Mouse (Mus musculus): Measurements from ENCODE around the gene Thrap3. TPM values are rescaled to one million over a fixed set of nuclear protein-coding genes. Genes with fewer than 3 reads are reported as not detected.

The Thrap3 gene
- polyA plus RNA-seq, 1 experiment from 2014 or later = 194 TPM

DNA sequence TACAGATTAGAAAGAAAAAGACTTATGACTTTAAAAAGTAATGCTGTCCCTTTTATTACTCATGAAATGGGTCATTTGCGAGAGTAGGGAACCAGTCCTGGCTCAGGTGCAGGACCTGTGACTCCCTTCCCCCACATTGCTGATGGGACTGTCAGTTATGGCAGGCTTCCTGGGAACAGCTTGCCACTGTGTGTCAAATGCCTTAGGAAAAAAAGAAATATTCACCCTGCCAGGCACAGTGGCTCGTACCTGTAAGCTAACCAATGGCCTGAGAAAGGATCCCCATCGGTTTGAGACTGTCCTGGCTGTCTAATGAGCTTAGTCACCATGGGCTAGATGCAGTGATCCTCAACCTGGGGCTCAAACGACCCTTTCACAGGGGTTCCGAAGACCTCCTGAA, 82.5 kb downstream of the Thrap3 start:
- DNase-seq (ENCODE audit: low spot score) = no peak
- WGBS = 91% methylated on average over 5 of the region's 5 CpGs
- Histone ChIP-seq H3K4me1 (peaks cover 9% of the 10 kb centered on the region; the same call in 1 of the 2 replicates), H3K27ac (no peak overlapping the region), H3K36me3 (peaks cover 34% of the 10 kb centered on the region), H3K9me3 (no peaks in the 10 kb centered on the region), H3K4me3 (no peak overlapping the region), H3K27me3 (ENCODE audit: insufficient read depth, poor library complexity, severe bottlenecking) (no peaks in the 10 kb centered on the region)

DNA sequence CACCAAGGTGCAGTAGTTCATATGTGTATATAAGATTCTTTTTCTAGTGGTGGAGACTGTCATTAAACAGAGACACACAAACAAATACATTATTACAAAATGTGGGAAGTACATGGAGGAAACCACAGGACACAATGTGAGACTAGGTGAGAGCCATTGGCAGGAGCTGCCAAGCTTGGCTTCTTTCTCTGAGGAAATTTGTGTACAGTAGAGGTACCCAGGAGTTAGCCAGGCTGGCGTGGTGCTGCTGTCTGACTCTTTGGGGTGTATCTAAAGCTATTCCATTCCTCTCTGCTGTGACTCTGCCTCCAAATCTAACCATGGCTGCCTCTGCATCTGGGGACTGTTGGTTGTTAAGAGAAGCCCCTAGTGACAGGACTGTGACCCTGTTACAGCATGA, 83.5 kb downstream of the Thrap3 start:
- WGBS = 86% methylated on average over 1 of the region's 1 CpGs
- H3K4me3 ChIP-seq = no peak overlapping the region
- DNase-seq (ENCODE audit: low spot score) = no peak
- H3K27me3 ChIP-seq (ENCODE audit: insufficient read depth, poor library complexity, severe bottlenecking) = no peaks in the 10 kb centered on the region
- no peak overlapping the region for H3K27ac ChIP-seq
- peaks cover 25% of the 10 kb centered on the region for H3K36me3 ChIP-seq
- H3K9me3 ChIP-seq = no peaks in the 10 kb centered on the region
- peaks cover 11% of the 10 kb centered on the region; the same call in 1 of the 2 replicates for H3K4me1 ChIP-seq

DNA sequence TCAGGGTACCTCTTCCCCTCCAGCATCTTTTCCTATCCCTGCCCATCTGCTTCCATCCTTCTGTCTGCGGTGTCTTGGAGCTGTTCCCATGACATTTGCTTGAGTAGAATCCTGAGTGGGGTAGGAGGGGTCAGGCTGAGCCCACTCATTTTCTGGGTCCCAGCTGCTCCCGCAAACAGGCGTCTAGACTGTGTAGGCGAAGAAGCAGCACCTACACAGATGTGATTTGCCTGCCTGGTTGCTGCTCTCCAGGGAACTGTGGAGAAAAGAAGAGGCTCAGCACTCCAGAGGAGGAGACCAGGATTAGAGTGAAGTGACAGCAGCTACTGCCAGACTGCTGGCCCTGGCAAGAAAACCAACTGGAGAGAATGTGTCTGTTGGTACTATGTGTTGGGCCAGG, 83.9 kb downstream of the Thrap3 start:
- Histone ChIP-seq H3K4me3 (no peak overlapping the region), H3K36me3 (peaks cover 21% of the 10 kb centered on the region), H3K9me3 (no peaks in the 10 kb centered on the region), H3K27me3 (ENCODE audit: insufficient read depth, poor library complexity, severe bottlenecking) (no peaks in the 10 kb centered on the region), H3K4me1 (peaks cover 15% of the 10 kb centered on the region), H3K27ac (no peak overlapping the region)
- no peak for DNase-seq (ENCODE audit: low spot score)
- WGBS = 91% methylated on average over 4 of the region's 4 CpGs

DNA sequence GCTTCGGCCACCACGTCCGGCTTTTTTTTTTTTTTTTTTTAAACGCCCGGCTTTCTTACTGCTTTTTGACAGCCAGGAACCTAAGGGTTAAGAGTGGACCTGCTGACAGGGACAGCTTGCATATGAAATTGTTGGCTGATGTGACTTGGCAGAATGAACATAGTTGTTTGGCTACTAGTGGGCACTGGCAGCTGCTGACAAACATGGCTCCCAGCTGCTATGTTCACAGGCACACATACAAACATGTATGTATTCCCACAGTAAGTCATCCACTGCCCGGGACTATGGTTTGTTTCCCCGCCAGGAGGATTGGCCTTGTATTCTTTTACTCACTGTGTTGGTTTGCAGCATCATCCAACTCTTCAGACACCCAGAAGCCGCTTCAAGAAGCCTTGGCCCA, 85.4 kb downstream of the Thrap3 start:
- Histone ChIP-seq H3K27me3 (ENCODE audit: insufficient read depth, poor library complexity, severe bottlenecking) (no peaks in the 10 kb centered on the region), H3K27ac (no peak overlapping the region), H3K36me3 (peaks cover 20% of the 10 kb centered on the region), H3K4me1 (peaks cover 25% of the 10 kb centered on the region), H3K9me3 (no peaks in the 10 kb centered on the region), H3K4me3 (no peak overlapping the region)
- 83% methylated on average over 8 of the region's 8 CpGs for WGBS
- no peak for DNase-seq (ENCODE audit: low spot score)

DNA sequence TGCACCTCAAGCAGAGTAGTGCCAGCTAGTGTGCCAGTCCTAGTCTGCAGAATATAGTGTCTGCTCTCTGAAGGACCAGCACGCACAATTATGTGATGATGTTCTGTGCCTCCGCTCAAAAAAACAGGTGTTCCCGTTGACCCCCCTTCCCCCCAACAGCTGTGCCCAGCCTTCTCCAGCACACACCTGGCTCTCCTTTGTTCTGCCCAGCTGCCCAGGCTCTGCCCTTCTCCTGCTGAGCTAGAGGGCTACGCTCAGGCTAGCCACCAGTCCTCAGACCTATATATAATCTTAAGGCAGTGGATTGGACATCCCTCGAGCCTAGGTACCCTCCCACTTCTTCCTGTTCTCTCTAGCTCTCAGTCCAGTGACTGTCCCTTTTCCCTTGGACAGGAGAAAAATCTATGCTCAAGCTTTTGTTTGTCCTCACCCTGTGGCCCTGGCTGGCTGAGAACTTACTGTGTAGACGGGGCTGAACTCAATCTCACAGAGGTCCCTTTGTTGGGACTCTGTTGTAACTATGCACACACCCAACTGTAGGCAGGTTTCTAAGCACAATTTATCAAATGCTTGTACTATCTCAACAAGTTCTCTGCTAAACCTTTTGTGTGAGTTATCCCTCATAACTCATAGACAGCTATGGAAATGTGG, 86.6 kb downstream of the Thrap3 start:
- Histone ChIP-seq H3K4me1 (peaks cover 36% of the 10 kb centered on the region), H3K9me3 (no peaks in the 10 kb centered on the region), H3K27me3 (ENCODE audit: insufficient read depth, poor library complexity, severe bottlenecking) (no peaks in the 10 kb centered on the region), H3K36me3 (peaks cover 11% of the 10 kb centered on the region), H3K4me3 (no peak overlapping the region), H3K27ac (no peak overlapping the region)
- DNase-seq (ENCODE audit: low spot score) = no peak
- 73% methylated on average over 6 of the region's 6 CpGs for WGBS

DNA sequence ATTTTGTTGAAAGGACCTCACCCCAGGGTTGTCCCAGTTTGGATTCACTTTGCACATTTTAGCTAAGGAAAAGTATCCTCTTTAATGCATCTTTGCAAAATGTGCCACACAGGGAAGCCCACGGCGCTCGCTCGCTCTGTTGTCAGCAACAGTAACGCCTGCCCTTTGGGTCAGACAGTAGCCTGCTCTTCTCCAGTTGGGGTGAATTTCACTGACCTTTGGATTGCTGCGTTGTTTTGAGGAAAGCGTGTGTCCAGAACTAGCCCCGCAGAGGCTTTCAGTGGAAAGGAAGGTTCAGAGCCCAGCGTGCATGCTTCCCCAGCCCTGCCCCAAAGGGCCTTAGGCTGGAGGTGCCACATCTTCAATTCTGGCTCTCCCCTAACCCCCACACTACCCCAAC, 87.1 kb downstream of the Thrap3 start:
- Histone ChIP-seq H3K27me3 (ENCODE audit: insufficient read depth, poor library complexity, severe bottlenecking) (no peaks in the 10 kb centered on the region), H3K9me3 (no peaks in the 10 kb centered on the region), H3K27ac (no peak overlapping the region), H3K36me3 (peaks cover 6% of the 10 kb centered on the region; the same call in 1 of the 2 replicates), H3K4me3 (no peak overlapping the region), H3K4me1 (peaks cover 42% of the 10 kb centered on the region)
- no peak for DNase-seq (ENCODE audit: low spot score)
- WGBS = 92% methylated on average over 9 of the region's 9 CpGs

Other genes with a start within 250 kb of the Thrap3 start
- 0.30 and 0.53 TPM in 2 replicates for gene Csf3r, start 178.2 kb downstream of the Thrap3 start, polyA plus RNA-seq (2016; fragmentation: Nextera tagmentation; extraction: Ambion mirVana)
- 142 and 157 TPM in 2 replicates for gene Mrps15, start 155.8 kb downstream of the Thrap3 start, polyA plus RNA-seq (2016; fragmentation: Nextera tagmentation; extraction: Ambion mirVana)
- gene Oscp1, start 144.2 kb downstream of the Thrap3 start, polyA plus RNA-seq (2016; fragmentation: Nextera tagmentation; extraction: Ambion mirVana) = 8.2 and 9.1 TPM in 2 replicates
- gene Lsm10, start 106.1 kb downstream of the Thrap3 start, polyA plus RNA-seq (2016; fragmentation: Nextera tagmentation; extraction: Ambion mirVana) = 47.5 and 47.7 TPM in 2 replicates
- gene Stk40, start 98.8 kb downstream of the Thrap3 start, polyA plus RNA-seq (2016; fragmentation: Nextera tagmentation; extraction: Ambion mirVana) = 37.7 and 39.0 TPM in 2 replicates
- 26.3 and 39.5 TPM in 2 replicates for gene Eva1b, start 55.0 kb downstream of the Thrap3 start, polyA plus RNA-seq (2016; fragmentation: Nextera tagmentation; extraction: Ambion mirVana)
- gene Sh3d21, start 39.3 kb downstream of the Thrap3 start, polyA plus RNA-seq (2016; fragmentation: Nextera tagmentation; extraction: Ambion mirVana) = 2.0 and 3.1 TPM in 2 replicates
- gene Map7d1, start 53.6 kb upstream of the Thrap3 start, polyA plus RNA-seq (2016; fragmentation: Nextera tagmentation; extraction: Ambion mirVana) = 49.1 and 74.8 TPM in 2 replicates
- gene Trappc3, start 59.6 kb upstream of the Thrap3 start, polyA plus RNA-seq (2016; fragmentation: Nextera tagmentation; extraction: Ambion mirVana) = 74.9 and 86.4 TPM in 2 replicates
- 3.3 and 3.7 TPM in 2 replicates for gene Col8a2, start 84.0 kb upstream of the Thrap3 start, polyA plus RNA-seq (2016; fragmentation: Nextera tagmentation; extraction: Ambion mirVana)
- 53.1 and 68.9 TPM in 2 replicates for gene Adprhl2, start 118.9 kb upstream of the Thrap3 start, polyA plus RNA-seq (2016; fragmentation: Nextera tagmentation; extraction: Ambion mirVana)
- 0.47 and 0.62 TPM in 2 replicates for gene Tekt2, start 122.9 kb upstream of the Thrap3 start, polyA plus RNA-seq (2016; fragmentation: Nextera tagmentation; extraction: Ambion mirVana)
- 11.6 and 14.5 TPM in 2 replicates for gene Ago3, start 226.8 kb upstream of the Thrap3 start, polyA plus RNA-seq (2016; fragmentation: Nextera tagmentation; extraction: Ambion mirVana)